Mouse (Mus musculus) splenic B cell, adult 2 months (primary cell): ENCODE results near the gene Ccdc121.
"Not testable (repeated sequence)": the region's sequence is repeated elsewhere in the genome, so short reads cannot be mapped to it uniquely, and the experiment has no call there.

Source experiments
- DNase-seq: peaks from one replicate; pipeline ENCODE4 v3.0.0-alpha.2; 2011; ENCODE audit warnings: low read depth, low spot score
- H3K27me3 ChIP-seq: 2 replicates; pipeline ENCODE4 v1.6.1; 2012; ENCODE audit warnings: mild to moderate bottlenecking, low read length, moderate library complexity, mixed read lengths; ENCODE audit not compliant: control insufficient read depth, poor library complexity, insufficient read depth, severe bottlenecking
- H3K36me3 ChIP-seq: 2 replicates; pipeline ENCODE4 v1.6.1; 2012; ENCODE audit warnings: mild to moderate bottlenecking, low read length, moderate library complexity, mixed read lengths; ENCODE audit not compliant: control insufficient read depth, poor library complexity, insufficient read depth, severe bottlenecking

The Ccdc121 gene

DNA sequence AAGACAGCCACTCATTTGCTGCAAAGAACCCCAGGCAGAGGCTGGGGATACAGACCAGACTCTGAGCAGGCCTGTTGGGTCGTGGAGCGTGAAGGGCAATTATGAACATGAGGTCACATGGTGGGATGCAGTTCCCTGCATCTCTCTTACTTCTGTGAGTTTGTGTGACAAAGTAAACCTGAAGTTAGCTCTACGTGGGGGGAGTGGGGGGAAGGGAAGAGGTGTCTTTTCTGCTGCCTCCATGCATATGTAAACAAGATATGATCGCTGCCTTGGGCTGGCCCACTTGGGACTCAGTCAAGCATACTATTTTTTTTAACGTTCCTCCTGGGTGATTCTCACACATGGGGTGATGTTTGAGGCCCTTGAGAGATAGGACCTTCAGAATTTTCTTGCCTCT is 14.7 kb upstream of the Ccdc121 start:
- Histone ChIP-seq H3K36me3 (no peaks in the 10 kb centered on the region), H3K27me3 (no peaks in the 10 kb centered on the region)
- peak; percentile 16 for DNase-seq

DNA sequence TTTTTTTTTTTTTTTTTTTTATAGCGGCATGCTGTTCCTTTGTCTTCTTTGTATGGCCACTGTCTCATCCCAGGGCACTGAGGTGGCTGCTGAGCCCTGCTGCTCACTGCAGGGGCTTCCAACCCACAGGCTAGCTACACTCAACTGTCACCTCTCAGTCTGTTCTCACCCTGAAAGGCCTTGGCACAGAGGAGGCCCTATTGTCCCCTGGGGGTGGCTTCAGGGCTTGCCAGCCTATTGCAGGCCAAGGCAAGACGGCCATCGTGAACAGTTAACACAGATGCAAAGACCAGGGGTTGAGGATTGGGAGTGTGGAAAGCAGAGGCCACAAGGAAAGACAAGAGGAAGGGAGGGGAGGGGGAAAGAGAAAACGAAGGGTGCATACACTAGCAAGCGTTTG is 12.6 kb upstream of the Ccdc121 start:
- Histone ChIP-seq H3K27me3 (no peaks in the 10 kb centered on the region), H3K36me3 (no peaks in the 10 kb centered on the region)
- DNase-seq: no peak

DNA sequence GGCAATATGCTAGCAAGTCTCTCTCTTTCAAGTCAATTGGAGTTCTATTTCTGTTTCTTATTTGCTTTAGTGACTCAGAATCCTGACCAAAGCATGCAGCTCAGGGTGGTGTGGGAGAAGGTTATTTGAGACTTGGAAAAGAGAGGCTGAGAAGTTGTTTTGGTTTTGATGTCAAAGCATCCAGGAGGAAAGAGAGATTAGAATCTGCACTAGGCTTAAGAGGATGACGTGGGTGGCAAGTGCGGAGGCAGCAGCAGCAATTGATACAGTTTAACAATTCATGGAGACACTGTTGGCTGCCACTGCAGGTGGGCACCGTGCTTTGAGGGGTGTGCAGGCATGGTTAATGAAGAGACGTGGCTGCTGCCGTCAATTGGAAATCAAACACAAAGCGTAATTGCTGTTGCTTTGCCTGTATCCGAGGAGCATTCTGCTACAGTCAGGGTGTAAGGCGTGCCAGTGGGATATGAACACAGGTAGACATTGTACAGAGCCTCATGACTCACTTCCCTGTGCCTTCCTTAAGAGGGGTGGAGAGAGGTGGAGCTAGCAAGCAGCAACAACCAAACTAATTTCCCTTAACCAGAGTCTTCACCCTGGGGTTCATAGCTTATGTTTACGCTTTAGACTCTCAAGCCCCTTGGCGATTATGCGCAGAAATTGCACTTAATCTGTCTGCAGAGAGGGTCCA is 10.3 kb upstream of the Ccdc121 start:
- Histone ChIP-seq H3K36me3 (no peaks in the 10 kb centered on the region), H3K27me3 (no peaks in the 10 kb centered on the region)
- no peak for DNase-seq

DNA sequence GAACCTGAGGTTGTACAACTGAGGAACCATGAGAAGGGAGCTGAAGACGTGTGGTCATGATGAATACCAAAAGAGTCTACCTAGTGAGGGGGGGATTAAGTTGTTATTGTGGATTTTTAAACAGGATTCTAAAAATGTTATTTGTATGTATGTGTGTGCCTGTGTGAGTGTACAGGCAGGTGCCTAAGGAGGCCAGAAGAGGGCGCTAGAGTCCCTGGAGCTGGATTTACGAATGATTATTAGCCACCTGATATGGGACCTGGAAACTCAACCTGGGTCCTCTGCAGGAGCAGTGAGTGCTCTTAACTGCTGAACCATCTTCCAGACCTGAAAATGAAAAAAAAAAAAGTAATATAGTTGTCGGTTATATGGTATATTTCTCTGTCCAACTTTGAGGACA is 7.9 kb upstream of the Ccdc121 start:
- no peak for DNase-seq
- Histone ChIP-seq H3K36me3 (no peaks in the 10 kb centered on the region), H3K27me3 (no peaks in the 10 kb centered on the region)

DNA sequence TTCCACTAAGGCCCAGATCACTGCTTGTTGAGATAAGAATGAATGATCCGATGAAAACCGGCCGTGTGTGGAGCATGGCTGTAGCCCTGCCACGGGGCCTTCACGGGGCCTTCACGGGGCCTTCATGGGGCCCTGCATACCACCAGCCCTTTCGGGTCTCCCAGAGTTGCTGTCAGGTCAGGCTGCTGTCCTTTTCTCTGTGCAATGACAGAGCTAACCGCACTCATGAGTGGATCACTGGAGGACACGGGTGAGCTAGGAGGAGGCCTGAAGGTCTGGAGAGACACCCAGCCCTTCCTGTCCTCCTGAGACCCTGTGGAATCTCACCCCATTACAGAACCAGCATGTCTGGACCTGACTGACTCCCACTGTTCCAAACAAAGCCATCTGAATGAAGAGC is 6.8 kb upstream of the Ccdc121 start:
- no peaks in the 10 kb centered on the region for H3K36me3 ChIP-seq
- no peaks in the 10 kb centered on the region for H3K27me3 ChIP-seq
- DNase-seq: no peak

DNA sequence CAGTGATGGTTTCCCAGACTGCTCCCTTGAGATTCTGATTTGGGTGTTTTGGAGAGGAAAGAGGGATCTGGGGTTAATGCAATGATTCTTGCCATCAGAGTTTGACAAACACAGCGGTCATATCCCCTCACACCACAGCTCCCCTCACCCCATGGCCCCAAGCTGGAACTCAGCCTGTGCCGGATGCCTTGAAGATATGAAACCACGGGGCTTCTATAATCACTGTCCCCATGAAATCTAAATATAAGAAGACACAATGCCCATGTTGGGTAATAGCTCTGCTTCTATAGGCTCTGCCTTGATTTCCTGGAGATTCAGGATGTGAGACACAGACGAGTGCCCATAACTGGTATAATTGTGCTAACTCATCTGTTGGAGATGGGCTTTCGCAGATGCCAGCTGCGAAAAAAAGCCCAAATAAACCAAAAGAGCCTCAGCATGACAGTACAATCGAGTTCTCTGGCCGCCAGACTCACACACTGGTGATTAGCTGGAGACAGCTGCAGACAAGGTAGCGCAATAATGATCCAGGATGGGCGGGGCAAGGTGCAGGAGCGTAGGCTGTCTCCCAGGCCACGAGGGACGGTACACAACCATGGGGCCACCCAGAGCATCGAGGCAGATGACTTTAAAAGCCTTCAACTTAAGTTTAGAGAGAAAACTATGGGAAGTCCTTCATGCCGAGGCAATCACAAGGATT is 1.3 kb upstream of the Ccdc121 start:
- no peaks in the 10 kb centered on the region for H3K27me3 ChIP-seq

DNA sequence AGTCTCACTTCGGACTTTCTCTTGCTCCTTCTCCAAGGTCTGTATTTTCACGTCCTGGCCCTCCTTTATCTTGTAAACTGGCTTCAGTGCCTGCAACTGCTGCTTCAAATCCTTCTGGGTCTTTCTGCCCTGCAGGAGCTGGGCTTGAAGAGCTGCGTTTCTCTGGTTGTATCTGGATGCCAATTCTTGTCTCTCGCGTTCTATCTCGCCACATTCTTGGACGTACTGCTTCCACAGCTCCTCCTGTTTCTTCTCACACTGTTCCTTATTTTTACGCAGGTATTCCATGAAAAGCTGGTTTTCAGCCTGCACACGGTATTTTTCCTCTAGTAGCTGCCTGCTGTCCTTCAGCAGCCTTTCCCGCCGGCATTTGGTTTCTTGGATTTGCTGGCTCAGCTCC is 396 bp downstream of the Ccdc121 start:
- not testable (repeated sequence) for H3K36me3 ChIP-seq, DNase-seq, H3K27me3 ChIP-seq

More for the DNA sequence above, 1.3 kb upstream of the Ccdc121 start:
- DNase-seq: no peak
- no peaks in the 10 kb centered on the region for H3K36me3 ChIP-seq

DNA sequence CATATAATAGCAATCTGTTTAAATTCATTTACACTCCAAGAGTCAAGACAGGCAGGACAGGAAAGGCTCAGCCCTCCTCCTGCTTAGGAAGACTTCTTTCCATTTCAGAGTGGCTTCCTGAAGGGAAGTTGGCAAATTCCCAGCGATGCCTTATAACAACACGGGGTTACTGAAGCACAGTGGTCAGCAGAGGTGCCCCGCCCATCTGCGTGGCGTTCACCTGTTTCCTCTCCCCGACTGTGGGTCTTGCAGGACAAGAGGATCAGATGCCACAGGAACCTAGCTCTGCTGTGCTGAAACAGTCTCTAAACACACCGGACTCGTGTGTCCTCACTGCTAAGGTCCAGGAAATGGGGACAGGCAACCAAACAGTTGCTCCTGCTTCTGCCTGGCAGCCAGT is 5.9 kb downstream of the Ccdc121 start:
- no peak for DNase-seq
- no peaks in the 10 kb centered on the region for H3K27me3 ChIP-seq
- H3K36me3 ChIP-seq: no peaks in the 10 kb centered on the region

DNA sequence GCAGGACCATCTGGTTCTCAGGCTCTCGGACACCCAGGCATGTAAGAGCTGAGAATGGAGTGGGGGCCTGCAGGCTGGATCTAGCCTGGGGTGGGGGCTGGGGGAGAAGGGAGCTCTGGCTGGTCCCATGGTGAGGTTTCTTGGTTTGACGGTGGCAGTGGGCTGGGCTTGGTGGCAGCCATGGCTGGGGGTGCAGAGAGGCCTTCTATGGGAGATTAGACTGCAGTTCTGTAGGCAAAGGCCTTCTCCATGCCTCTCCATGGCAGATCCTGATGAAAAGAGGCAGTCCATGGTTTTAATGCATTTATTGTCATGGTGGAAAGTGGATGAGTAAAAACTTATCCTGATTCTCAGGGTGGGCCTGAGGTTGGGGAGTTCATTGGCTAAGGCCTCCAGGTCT is 7.8 kb downstream of the Ccdc121 start:
- no peaks in the 10 kb centered on the region for H3K36me3 ChIP-seq
- DNase-seq: no peak
- H3K27me3 ChIP-seq: no peaks in the 10 kb centered on the region

DNA sequence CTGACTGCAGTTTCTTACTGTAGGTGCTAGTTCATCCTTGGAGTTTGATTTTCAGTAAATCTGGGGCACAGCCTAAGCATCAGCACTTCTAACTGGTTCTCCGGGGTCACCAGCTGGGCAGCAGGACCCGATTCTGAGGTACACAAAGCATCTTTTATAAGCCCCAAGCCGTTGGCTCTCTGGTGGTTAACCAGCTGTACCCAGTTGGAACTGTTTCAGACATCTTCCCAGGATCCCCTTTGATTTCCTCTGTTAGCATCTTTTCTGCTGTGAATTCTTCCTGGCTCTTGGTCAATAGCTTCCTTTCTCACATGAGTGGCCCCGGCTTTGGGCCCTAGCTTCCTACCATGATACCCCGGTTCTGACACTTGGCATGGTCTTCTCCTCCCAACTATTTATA is 26.6 kb downstream of the Ccdc121 start:
- no peaks in the 10 kb centered on the region for H3K27me3 ChIP-seq
- DNase-seq: no peak
- no peaks in the 10 kb centered on the region for H3K36me3 ChIP-seq

DNA sequence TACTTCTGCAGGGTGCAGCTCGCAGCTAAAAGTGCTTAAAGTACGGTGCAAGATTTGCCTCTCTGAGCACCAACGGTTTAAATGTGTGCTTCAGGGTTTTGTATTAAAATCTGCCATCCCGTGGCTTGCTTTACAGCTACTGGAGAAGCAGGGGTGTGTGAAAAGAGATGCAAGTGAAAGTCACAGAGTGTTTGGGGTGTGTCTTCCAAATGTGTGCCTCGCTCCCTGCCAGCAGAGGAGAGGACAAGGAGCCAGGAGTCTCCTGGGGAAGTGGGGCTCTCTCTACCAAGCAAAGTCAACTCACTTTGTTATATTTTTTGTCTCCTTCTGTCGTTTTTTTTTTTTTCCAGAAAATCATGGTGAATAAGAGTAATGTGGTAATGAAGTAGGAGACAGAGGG is 34.7 kb downstream of the Ccdc121 start:
- no peak for DNase-seq
- no peaks in the 10 kb centered on the region for H3K36me3 ChIP-seq
- H3K27me3 ChIP-seq: no peaks in the 10 kb centered on the region

DNA sequence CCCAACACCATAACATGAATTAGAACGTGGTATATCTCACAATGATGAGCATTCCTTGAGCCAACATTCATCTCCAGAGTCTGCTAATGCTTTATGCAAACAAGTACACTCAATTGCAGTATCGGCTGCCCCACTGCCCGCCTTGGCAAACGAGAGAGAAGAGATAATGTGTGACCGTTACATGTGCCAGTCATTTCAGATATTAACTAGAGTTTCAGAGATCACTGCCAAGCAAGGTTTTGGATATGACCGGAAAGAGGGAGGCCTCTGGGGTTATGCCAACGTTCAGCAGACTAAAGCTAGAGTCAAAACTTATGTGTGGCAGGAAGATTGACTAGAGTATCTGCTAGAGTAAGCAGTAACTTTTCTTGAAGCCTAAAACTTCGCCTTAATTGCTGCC is 35.1 kb downstream of the Ccdc121 start:
- Histone ChIP-seq H3K27me3 (no peaks in the 10 kb centered on the region), H3K36me3 (no peaks in the 10 kb centered on the region)
- no peak for DNase-seq

DNA sequence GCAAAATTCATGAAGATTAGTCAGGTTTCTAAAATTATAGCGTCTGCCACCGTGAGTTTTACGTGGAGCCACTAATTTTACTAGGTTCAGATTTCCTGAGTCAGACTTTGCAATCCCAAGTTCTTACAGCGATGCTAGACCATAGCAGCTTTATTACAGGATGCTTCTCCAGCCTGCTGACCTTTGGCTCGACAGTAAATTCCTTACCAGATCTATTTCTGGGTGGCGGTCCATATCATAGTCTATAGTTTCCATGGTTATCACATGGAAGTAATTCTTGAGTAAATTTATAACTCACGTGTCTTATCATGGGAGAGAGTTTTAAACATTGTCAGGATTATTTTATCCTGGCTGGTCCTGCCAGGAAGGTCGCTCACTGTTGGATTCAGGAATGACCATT is 41.8 kb downstream of the Ccdc121 start:
- no peaks in the 10 kb centered on the region for H3K36me3 ChIP-seq
- DNase-seq: no peak

DNA sequence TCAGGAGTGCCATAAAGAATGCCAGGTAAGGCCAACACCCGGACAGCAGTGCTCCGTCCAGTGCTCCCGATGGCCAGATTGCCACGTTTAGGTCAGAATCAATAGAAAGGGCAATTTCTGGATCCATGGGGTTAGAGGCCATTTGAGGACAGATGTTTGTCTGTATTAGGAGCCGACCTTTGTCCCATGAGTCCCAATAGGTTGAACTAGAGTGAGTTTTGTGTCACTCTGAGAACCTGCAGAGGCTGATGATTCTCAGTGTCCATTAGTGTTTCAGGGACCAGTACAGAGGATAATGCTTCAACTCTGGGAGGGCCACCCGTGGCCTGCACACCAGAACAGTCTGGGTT is 44.0 kb downstream of the Ccdc121 start:
- no peaks in the 10 kb centered on the region for H3K27me3 ChIP-seq
- DNase-seq: no peak

More for the DNA sequence above, 41.8 kb downstream of the Ccdc121 start:
- no peaks in the 10 kb centered on the region for H3K27me3 ChIP-seq

DNA sequence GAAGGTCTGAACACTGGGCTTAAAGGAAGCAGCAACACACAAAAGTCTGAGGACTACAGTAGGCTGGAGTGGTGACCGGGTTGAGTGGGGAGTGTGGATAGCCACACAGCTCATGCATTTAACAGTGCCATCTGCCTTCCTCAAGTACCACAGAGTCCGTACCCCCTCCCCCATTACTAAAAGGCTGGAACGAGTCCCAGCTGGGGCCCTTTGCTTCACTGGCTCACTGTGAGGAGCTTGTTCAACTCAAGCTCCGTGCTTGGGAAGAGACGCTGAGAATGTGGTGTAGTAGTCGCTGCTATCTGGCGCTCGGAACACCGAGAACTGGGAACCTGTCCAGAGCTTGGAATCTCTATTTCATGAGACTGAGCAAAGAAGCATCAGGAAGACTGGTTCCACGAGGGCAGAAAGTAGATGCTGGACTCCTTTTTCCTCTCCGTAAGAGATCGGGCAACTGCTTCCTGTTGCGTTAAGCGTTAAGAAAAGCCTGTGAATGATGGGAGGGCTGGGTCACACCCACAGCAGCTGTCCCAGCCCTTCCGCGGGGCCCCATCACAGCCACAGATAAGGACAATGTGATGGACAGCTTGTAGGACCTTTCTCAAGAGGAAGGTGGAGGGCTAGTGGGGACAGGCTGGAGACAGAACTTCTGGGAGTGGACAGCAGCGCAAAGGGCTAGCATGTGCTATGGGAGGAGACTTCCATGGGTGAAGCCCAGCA is 44.5 kb downstream of the Ccdc121 start:
- H3K27me3 ChIP-seq: no peaks in the 10 kb centered on the region
- DNase-seq: no peak
- no peaks in the 10 kb centered on the region for H3K36me3 ChIP-seq

More for the DNA sequence above, 44.0 kb downstream of the Ccdc121 start:
- H3K36me3 ChIP-seq: no peaks in the 10 kb centered on the region
